Mouse (Mus musculus): Measurements from ENCODE around the gene Nprl2. TPM values are rescaled to one million over a fixed set of nuclear protein-coding genes. Genes with fewer than 3 reads are reported as not detected.
A peak's percentile ranks its signal among the peaks of the same experiment; 100 is the strongest.

Gene Nprl2
- polyA plus RNA-seq, 1 experiment from 2014 or later, result 12.1 TPM

DNA sequence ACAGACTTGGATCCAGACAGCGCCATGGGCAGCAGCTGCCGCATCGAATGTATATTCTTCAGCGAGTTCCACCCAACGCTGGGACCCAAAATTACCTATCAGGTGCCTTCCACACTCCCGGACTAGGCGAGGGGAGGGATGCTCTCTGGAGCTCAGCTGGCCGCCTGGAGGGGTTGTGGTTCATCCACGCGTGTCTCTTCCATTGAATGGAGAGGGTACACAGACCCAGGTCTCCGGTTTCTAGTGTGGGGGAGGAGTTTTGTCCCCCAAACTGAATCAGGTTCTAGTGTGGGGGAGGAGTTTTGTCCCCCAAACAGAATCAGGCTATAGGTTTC, 293 bp downstream of the Nprl2 start:
- WGBS (ENCODE audit: insufficient replicate concordance), result 0% methylated on average over 11 of the region's 11 CpGs
- Histone ChIP-seq H3K36me3 (ENCODE audit: control insufficient read depth, insufficient read depth) (peaks cover 20% of the 10 kb centered on the region), H3K27me3 (ENCODE audit: control insufficient read depth, insufficient read depth, low read depth, low read length) (no peaks in the 10 kb centered on the region), H3K9ac (ENCODE audit: low read depth, low read length) (peak overlapping the region; percentile 67), H3K27ac (ENCODE audit: low read length) (peak overlapping the region; percentile 77), H3K4me2 (ENCODE audit: low read depth, low read length) (peak overlapping the region; percentile 84), H3K9me3 (replicated peaks; ENCODE audit: control insufficient read depth, low read length) (no peaks in the 10 kb centered on the region), H3K4me3 (ENCODE audit: low read depth, low read length) (peak overlapping the region; percentile 77), H3K4me1 (ENCODE audit: control insufficient read depth, low read depth, low read length) (peaks cover 31% of the 10 kb centered on the region)
- ATAC-seq (ENCODE audit: low read depth), result peak; percentile 1; the same call in 1 of the 2 replicates

GRCm38 (mm10) chr9:107542721-107543120, 695 bp downstream of the Nprl2 start:
- peaks cover 20% of the 10 kb centered on the region for H3K36me3 ChIP-seq (ENCODE audit: control insufficient read depth, insufficient read depth)
- no peaks in the 10 kb centered on the region for H3K27me3 ChIP-seq (ENCODE audit: control insufficient read depth, insufficient read depth, low read depth, low read length)
- peak overlapping the region; percentile 77 for H3K4me3 ChIP-seq (ENCODE audit: low read depth, low read length)
- no peak overlapping the region; the same call in 1 of the 2 replicates for H3K27ac ChIP-seq (ENCODE audit: low read length)
- H3K9me3 ChIP-seq (replicated peaks; ENCODE audit: control insufficient read depth, low read length), result no peaks in the 10 kb centered on the region
- peak overlapping the region; percentile 67; the same call in 1 of the 2 replicates for H3K9ac ChIP-seq (ENCODE audit: low read depth, low read length)
- WGBS (ENCODE audit: insufficient replicate concordance), result 40% methylated on average over 8 of the region's 8 CpGs
- H3K4me1 ChIP-seq (ENCODE audit: control insufficient read depth, low read depth, low read length), result peaks cover 32% of the 10 kb centered on the region
- no peak for ATAC-seq (ENCODE audit: low read depth)
- H3K4me2 ChIP-seq (ENCODE audit: low read depth, low read length), result peak overlapping the region; percentile 84

DNA sequence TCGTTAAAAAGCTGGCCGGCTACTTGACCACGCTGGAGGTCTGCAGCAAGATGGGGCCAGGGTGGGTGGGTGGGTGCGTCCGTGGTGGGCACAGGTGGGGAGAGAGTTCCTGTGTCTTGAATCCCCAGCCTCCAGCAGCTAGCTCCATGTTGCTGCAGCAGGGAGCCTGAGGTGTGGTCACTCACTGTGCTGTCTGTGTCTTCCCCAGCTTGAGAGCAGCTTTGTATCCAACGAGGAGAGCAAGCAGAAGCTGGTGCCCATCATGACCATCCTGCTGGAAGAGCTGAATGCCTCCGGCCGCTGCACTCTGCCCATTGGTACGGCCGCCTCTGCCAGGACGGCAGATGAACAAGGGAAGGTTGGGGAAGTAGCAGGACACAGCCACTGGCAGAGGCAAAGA, 1.3 kb downstream of the Nprl2 start:
- Histone ChIP-seq H3K27ac (ENCODE audit: low read length) (no peak overlapping the region), H3K9ac (ENCODE audit: low read depth, low read length) (no peak overlapping the region), H3K9me3 (replicated peaks; ENCODE audit: control insufficient read depth, low read length) (no peaks in the 10 kb centered on the region), H3K27me3 (ENCODE audit: control insufficient read depth, insufficient read depth, low read depth, low read length) (no peaks in the 10 kb centered on the region), H3K4me1 (ENCODE audit: control insufficient read depth, low read depth, low read length) (peaks cover 32% of the 10 kb centered on the region), H3K36me3 (ENCODE audit: control insufficient read depth, insufficient read depth) (peaks cover 14% of the 10 kb centered on the region), H3K4me3 (ENCODE audit: low read depth, low read length) (no peak overlapping the region), H3K4me2 (ENCODE audit: low read depth, low read length) (no peak overlapping the region; the same call in 1 of the 2 replicates)
- WGBS (ENCODE audit: insufficient replicate concordance), result 79% methylated on average over 11 of the region's 11 CpGs
- no peak for ATAC-seq (ENCODE audit: low read depth)

GRCm38 (mm10) chr9:107544196-107544700, 2.2 kb downstream of the Nprl2 start:
- no peak for ATAC-seq (ENCODE audit: low read depth)
- Histone ChIP-seq H3K36me3 (ENCODE audit: control insufficient read depth, insufficient read depth) (peaks cover 7% of the 10 kb centered on the region), H3K27me3 (ENCODE audit: control insufficient read depth, insufficient read depth, low read depth, low read length) (0 out of 2 replicates have a peak, but pooled peaks cover under 1% of the 10 kb centered on the region), H3K27ac (ENCODE audit: low read length) (no peak overlapping the region), H3K4me1 (ENCODE audit: control insufficient read depth, low read depth, low read length) (peaks cover 32% of the 10 kb centered on the region), H3K4me2 (ENCODE audit: low read depth, low read length) (no peak overlapping the region), H3K9ac (ENCODE audit: low read depth, low read length) (no peak overlapping the region), H3K9me3 (replicated peaks; ENCODE audit: control insufficient read depth, low read length) (no peaks in the 10 kb centered on the region), H3K4me3 (ENCODE audit: low read depth, low read length) (no peak overlapping the region)
- WGBS (ENCODE audit: insufficient replicate concordance), result 89% methylated on average over 17 of the region's 17 CpGs

DNA sequence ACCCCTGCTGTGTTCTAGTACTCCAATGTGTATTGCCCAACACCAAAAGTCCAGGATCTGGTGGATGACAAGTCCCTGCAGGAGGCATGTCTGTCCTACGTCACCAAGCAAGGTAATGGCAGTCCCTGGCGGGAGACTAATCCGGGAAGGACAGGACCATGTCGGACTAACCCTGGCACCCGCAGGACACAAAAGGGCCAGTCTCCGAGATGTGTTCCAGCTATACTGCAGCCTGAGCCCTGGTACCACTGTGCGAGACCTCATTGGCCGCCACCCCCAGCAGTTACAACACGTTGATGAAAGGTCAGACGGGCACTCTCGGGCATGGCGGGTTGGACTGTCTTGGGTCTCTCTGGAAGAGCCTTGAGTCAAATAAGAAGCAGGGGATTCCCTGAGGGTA, 2.7 kb downstream of the Nprl2 start:
- peaks cover 32% of the 10 kb centered on the region for H3K4me1 ChIP-seq (ENCODE audit: control insufficient read depth, low read depth, low read length)
- no peak overlapping the region for H3K4me2 ChIP-seq (ENCODE audit: low read depth, low read length)
- H3K4me3 ChIP-seq (ENCODE audit: low read depth, low read length), result no peak overlapping the region
- H3K27me3 ChIP-seq (ENCODE audit: control insufficient read depth, insufficient read depth, low read depth, low read length), result 0 out of 2 replicates have a peak, but pooled peaks cover 4% of the 10 kb centered on the region
- no peaks in the 10 kb centered on the region for H3K9me3 ChIP-seq (replicated peaks; ENCODE audit: control insufficient read depth, low read length)
- no peak for ATAC-seq (ENCODE audit: low read depth)
- H3K27ac ChIP-seq (ENCODE audit: low read length), result no peak overlapping the region
- 86% methylated on average over 12 of the region's 12 CpGs for whole genome bisulfite sequencing (ENCODE audit: insufficient replicate concordance)
- peaks cover 3% of the 10 kb centered on the region; the same call in 1 of the 2 replicates for H3K36me3 ChIP-seq (ENCODE audit: control insufficient read depth, insufficient read depth)
- no peak overlapping the region for H3K9ac ChIP-seq (ENCODE audit: low read depth, low read length)

GRCm38 (mm10) chr9:107545199-107545598, 3.2 kb downstream of the Nprl2 start:
- Histone ChIP-seq H3K4me3 (ENCODE audit: low read depth, low read length) (no peak overlapping the region), H3K9ac (ENCODE audit: low read depth, low read length) (no peak overlapping the region), H3K36me3 (ENCODE audit: control insufficient read depth, insufficient read depth) (no peaks in the 10 kb centered on the region; the same call in 1 of the 2 replicates), H3K4me2 (ENCODE audit: low read depth, low read length) (no peak overlapping the region), H3K9me3 (replicated peaks; ENCODE audit: control insufficient read depth, low read length) (no peaks in the 10 kb centered on the region), H3K4me1 (ENCODE audit: control insufficient read depth, low read depth, low read length) (peaks cover 32% of the 10 kb centered on the region), H3K27ac (ENCODE audit: low read length) (no peak overlapping the region), H3K27me3 (ENCODE audit: control insufficient read depth, insufficient read depth, low read depth, low read length) (0 out of 2 replicates have a peak, but pooled peaks cover 7% of the 10 kb centered on the region)
- whole genome bisulfite sequencing (ENCODE audit: insufficient replicate concordance), result 81% methylated on average over 10 of the region's 10 CpGs
- no peak for ATAC-seq (ENCODE audit: low read depth)

DNA sequence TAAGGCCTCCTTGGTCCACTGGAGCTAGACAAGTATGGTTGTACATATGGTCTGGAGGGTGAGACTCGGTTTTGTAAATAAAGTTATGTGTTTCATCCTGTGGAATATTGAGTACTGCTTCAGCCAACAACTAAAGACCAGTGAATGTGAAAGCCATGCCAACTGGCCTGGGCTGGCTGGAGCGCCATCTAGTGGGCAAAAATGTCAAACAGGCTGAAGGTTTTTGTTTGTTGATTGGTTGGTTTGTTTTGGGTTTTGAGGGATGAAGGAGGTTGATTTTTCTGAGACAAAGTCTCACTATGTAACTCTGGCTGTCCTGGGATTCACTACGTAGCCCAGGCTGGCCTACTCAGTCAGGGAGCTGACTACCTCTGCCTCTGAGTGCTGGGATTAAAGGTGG, 3.6 kb downstream of the Nprl2 start:
- H3K4me3 ChIP-seq (ENCODE audit: low read depth, low read length), result no peak overlapping the region
- 7% methylated on average over 3 of the region's 3 CpGs for WGBS (ENCODE audit: insufficient replicate concordance)
- no peaks in the 10 kb centered on the region; the same call in 1 of the 2 replicates for H3K36me3 ChIP-seq (ENCODE audit: control insufficient read depth, insufficient read depth)
- no peak for ATAC-seq (ENCODE audit: low read depth)
- peaks cover 10% of the 10 kb centered on the region; the same call in 1 of the 2 replicates for H3K27me3 ChIP-seq (ENCODE audit: control insufficient read depth, insufficient read depth, low read depth, low read length)
- no peak overlapping the region for H3K9ac ChIP-seq (ENCODE audit: low read depth, low read length)
- H3K9me3 ChIP-seq (replicated peaks; ENCODE audit: control insufficient read depth, low read length), result no peaks in the 10 kb centered on the region
- no peak overlapping the region for H3K27ac ChIP-seq (ENCODE audit: low read length)
- peaks cover 32% of the 10 kb centered on the region for H3K4me1 ChIP-seq (ENCODE audit: control insufficient read depth, low read depth, low read length)
- H3K4me2 ChIP-seq (ENCODE audit: low read depth, low read length), result no peak overlapping the region

- peak; percentile 67 for ATAC-seq (ENCODE audit: low read depth)
- no peaks in the 10 kb centered on the region; the same call in 1 of the 2 replicates for H3K36me3 ChIP-seq (ENCODE audit: control insufficient read depth, insufficient read depth)
- H3K4me3 ChIP-seq (ENCODE audit: low read depth, low read length), result 0 out of 2 replicates have a peak within 1 kb of the TSS, but pooled peaks have one; percentile 15
- peak within 1 kb of the TSS; percentile 49 for H3K4me2 ChIP-seq (ENCODE audit: low read depth, low read length)
- H3K27me3 ChIP-seq (ENCODE audit: control insufficient read depth, insufficient read depth, low read depth, low read length), result peaks cover 18% of the 10 kb centered on the region; the same call in 1 of the 2 replicates
- H3K9me3 ChIP-seq (replicated peaks; ENCODE audit: control insufficient read depth, low read length), result no peaks in the 10 kb centered on the region
- H3K4me1 ChIP-seq (ENCODE audit: control insufficient read depth, low read depth, low read length), result peaks cover 37% of the 10 kb centered on the region
- no peak within 1 kb of the TSS for H3K9ac ChIP-seq (ENCODE audit: low read depth, low read length)
- 2% methylated on average over 20 of the region's 20 CpGs for WGBS (ENCODE audit: insufficient replicate concordance)
- no peak within 1 kb of the TSS for H3K27ac ChIP-seq (ENCODE audit: low read length)
These were observed 5.0 kb downstream of the Nprl2 start, which contains the start of gene Zmynd10 for GRCm38 (mm10) chr9:107547026-107547425. Gene Zmynd10, plus strand, starts transcription at chr9:107547298.

DNA sequence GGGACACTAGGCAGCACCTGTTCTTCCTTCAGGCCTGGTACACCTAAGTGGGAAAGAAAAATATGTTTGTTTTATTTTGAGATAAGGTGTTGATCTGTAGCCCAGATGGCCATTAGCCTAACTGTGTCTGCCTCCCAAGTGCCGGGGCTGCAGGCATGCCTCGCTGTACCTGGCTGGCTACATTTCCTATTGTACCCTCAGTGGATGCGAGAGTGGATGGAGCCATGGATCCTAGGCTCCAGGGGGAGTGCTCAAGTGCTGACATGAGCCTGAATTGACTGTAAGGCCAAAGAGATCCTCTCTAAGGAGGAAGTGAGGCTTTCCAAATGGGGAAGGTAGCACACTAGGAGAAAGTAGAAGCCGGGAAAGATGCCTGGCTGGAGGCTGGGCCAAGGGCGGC, 5.9 kb downstream of the Nprl2 start:
- H3K9ac ChIP-seq (ENCODE audit: low read depth, low read length), result no peak overlapping the region
- WGBS (ENCODE audit: insufficient replicate concordance), result 53% methylated on average over 5 of the region's 5 CpGs
- no peak overlapping the region for H3K27ac ChIP-seq (ENCODE audit: low read length)
- H3K27me3 ChIP-seq (ENCODE audit: control insufficient read depth, insufficient read depth, low read depth, low read length), result peaks cover 20% of the 10 kb centered on the region; the same call in 1 of the 2 replicates
- no peak overlapping the region for H3K4me3 ChIP-seq (ENCODE audit: low read depth, low read length)
- no peaks in the 10 kb centered on the region for H3K9me3 ChIP-seq (replicated peaks; ENCODE audit: control insufficient read depth, low read length)
- H3K4me1 ChIP-seq (ENCODE audit: control insufficient read depth, low read depth, low read length), result peaks cover 35% of the 10 kb centered on the region
- no peaks in the 10 kb centered on the region; the same call in 1 of the 2 replicates for H3K36me3 ChIP-seq (ENCODE audit: control insufficient read depth, insufficient read depth)
- ATAC-seq (ENCODE audit: low read depth), result no peak
- no peak overlapping the region for H3K4me2 ChIP-seq (ENCODE audit: low read depth, low read length)

All from liver, embryonic 16.5 days (tissue).